Mouse (Mus musculus) C2C12 (cell line): ENCODE results near the gene Shb. TPM values are rescaled to one million over a fixed set of nuclear protein-coding genes. Genes with fewer than 3 reads are reported as not detected.
"Not testable (repeated sequence)": the region's sequence is repeated elsewhere in the genome, so short reads cannot be mapped to it uniquely, and the experiment has no call there.

Source experiments
- H3K27me3 ChIP-seq: one replicate; pipeline ENCODE4 v1.6.1; 2011; ENCODE audit not compliant: control insufficient read depth, insufficient read depth, insufficient read length
- H3K36me3 ChIP-seq: one replicate; pipeline ENCODE4 v1.6.1; 2011; ENCODE audit not compliant: control insufficient read depth, insufficient read depth
- H3K4me3 ChIP-seq: one replicate; pipeline ENCODE4 v1.5.1; 2011; ENCODE audit warnings: mild to moderate bottlenecking, control low read depth; ENCODE audit not compliant: poor library complexity, insufficient read depth, severe bottlenecking
- H3K79me2 ChIP-seq: one replicate; pipeline ENCODE4 v1.6.1; 2011; ENCODE audit not compliant: control insufficient read depth, insufficient read depth
- H3K79me3 ChIP-seq: one replicate; pipeline ENCODE4 v1.6.1; 2011; ENCODE audit warnings: low read depth, control low read depth
- H3ac ChIP-seq: one replicate; pipeline ENCODE3; 2011; ENCODE audit warnings: low read depth; ENCODE audit not compliant: control insufficient read depth, insufficient read length
- CEBPB ChIP-seq: IDR thresholded peaks from one replicate; pipeline ENCODE4 v1.6.1; 2011; ENCODE audit warnings: low read depth, mild to moderate bottlenecking, control low read depth, moderate library complexity
- CTCF ChIP-seq: IDR thresholded peaks from one replicate; pipeline ENCODE4 v1.5.1; 2011; ENCODE audit not compliant: control insufficient read depth, insufficient read depth, insufficient read length
- FOSL1 ChIP-seq: IDR thresholded peaks from one replicate; pipeline ENCODE4 v1.8.0; 2011; ENCODE audit warnings: mild to moderate bottlenecking, low read length; ENCODE audit not compliant: poor library complexity, insufficient read depth, severe bottlenecking
- MAX ChIP-seq: IDR thresholded peaks from one replicate; pipeline ENCODE4 v1.6.1; 2011; ENCODE audit warnings: mild to moderate bottlenecking, control low read depth
- MYOD1 ChIP-seq: IDR thresholded peaks from one replicate; pipeline ENCODE4 v1.6.1; 2011; ENCODE audit warnings: low read depth; ENCODE audit not compliant: control insufficient read depth, insufficient read length
- MYOG ChIP-seq: IDR thresholded peaks from one replicate; pipeline ENCODE4 v1.6.1; 2011; ENCODE audit not compliant: control insufficient read depth, insufficient read length; ENCODE audit errors: extremely low read depth
- USF1 ChIP-seq: IDR thresholded peaks from one replicate; pipeline ENCODE4 v1.6.1; 2011; ENCODE audit warnings: low read depth, mild to moderate bottlenecking, control low read depth, moderate library complexity
- polyA plus RNA-seq: library from polyadenylated mRNA; unstranded; fragments of >200 nt; fragmentation: generic; extraction: Trizol; gene quantifications from one replicate; pipeline ENCODE4 v1.2.1, GENCODE M21; 2012; ENCODE audit warnings: missing spikeins

Gene Shb
- polyA plus RNA-seq, 1 experiment, result 35.1 TPM

GRCm38 (mm10) chr4:45402878-45403498, 129.3 kb downstream of the Shb start:
- Histone ChIP-seq H3K4me3 (no peak overlapping the region), H3K36me3 (peaks cover 27% of the 10 kb centered on the region), H3K79me3 (peaks cover 20% of the 10 kb centered on the region), H3ac (no peak overlapping the region), H3K27me3 (no peaks in the 10 kb centered on the region), H3K79me2 (peaks cover 62% of the 10 kb centered on the region)
- no peak for TF ChIP-seq CTCF
- no peak for TF ChIP-seq MYOG
- TF ChIP-seq USF1, result no peak
- TF ChIP-seq CEBPB, result no peak

- H3ac ChIP-seq, result no peak overlapping the region
- H3K79me3 ChIP-seq, result peaks cover 14% of the 10 kb centered on the region
- H3K27me3 ChIP-seq, result no peaks in the 10 kb centered on the region
- H3K79me2 ChIP-seq, result peaks cover 54% of the 10 kb centered on the region
- no peak overlapping the region for H3K4me3 ChIP-seq
- TF ChIP-seq USF1 (no peak), MYOD1 (no peak), CEBPB (no peak), FOSL1 (no peak), CTCF (no peak)
- peaks cover 27% of the 10 kb centered on the region for H3K36me3 ChIP-seq
Measured at GRCm38 (mm10) chr4:45402281-45402680, 130.0 kb downstream of the Shb start.

GRCm38 (mm10) chr4:45399421-45400210, 132.7 kb downstream of the Shb start:
- H3K27me3 ChIP-seq, result no peaks in the 10 kb centered on the region
- no peak overlapping the region for H3ac ChIP-seq
- H3K79me3 ChIP-seq, result peaks cover 7% of the 10 kb centered on the region
- H3K4me3 ChIP-seq, result no peak overlapping the region
- TF ChIP-seq MYOG (no peak), MYOD1 (no peak), USF1 (no peak), MAX (no peak), CEBPB (no peak), FOSL1 (no peak), CTCF (no peak)
- peaks cover 27% of the 10 kb centered on the region for H3K36me3 ChIP-seq
- peaks cover 31% of the 10 kb centered on the region for H3K79me2 ChIP-seq

GRCm38 (mm10) chr4:45398315-45398714, 134.0 kb downstream of the Shb start:
- H3K79me3 ChIP-seq, H3K4me3 ChIP-seq, H3ac ChIP-seq, H3K27me3 ChIP-seq: not testable (repeated sequence)
- Histone ChIP-seq H3K36me3 (peaks cover 18% of the 10 kb centered on the region), H3K79me2 (peaks cover 19% of the 10 kb centered on the region)

GRCm38 (mm10) chr4:45396211-45396610, 136.1 kb downstream of the Shb start:
- not testable (repeated sequence) for H3K27me3 ChIP-seq, H3K79me3 ChIP-seq, H3K4me3 ChIP-seq, H3K79me2 ChIP-seq, H3K36me3 ChIP-seq, H3ac ChIP-seq

- no peak overlapping the region for H3K4me3 ChIP-seq
- TF ChIP-seq CTCF (no peak), FOSL1 (no peak), MYOG (no peak), MYOD1 (no peak)
- H3K36me3 ChIP-seq, result no peaks in the 10 kb centered on the region
- H3K27me3 ChIP-seq, result no peaks in the 10 kb centered on the region
- H3K79me3 ChIP-seq, result peaks cover 2% of the 10 kb centered on the region
- H3K79me2 ChIP-seq, result no peaks in the 10 kb centered on the region
- H3ac ChIP-seq, result no peak overlapping the region
Measured at GRCm38 (mm10) chr4:45393658-45394057, 138.6 kb downstream of the Shb start.
